Mouse (Mus musculus): Measurements from ENCODE around the gene Mad2l2. TPM values are rescaled to one million over a fixed set of nuclear protein-coding genes. Genes with fewer than 3 reads are reported as not detected.

Mad2l2 gene
- polyA plus RNA-seq (2012; fragmentation: generic; extraction: Trizol), result 10 to 100 TPM; 29.3 to 46.0 TPM

DNA sequence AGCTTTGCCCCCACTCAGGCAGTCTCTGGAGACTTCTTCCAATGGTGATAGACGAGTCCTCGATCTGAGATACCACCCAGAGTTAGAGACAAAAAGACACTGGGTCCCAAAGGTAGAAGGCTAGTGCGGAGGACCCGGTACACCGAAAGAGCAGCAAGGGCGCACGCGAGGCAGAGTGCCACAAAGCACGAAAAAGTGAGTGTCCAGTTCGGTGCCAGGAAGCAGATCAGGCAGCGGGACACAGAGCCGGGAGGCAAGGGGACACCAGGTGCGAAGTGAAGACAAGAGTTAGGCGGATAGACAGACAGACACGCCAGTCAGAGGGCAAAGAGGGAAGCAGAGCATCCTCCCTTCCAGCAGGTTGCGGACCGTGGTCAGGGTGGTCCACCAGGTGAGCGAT lies at the start of gene Mad2l2:
Gene Mad2l2, plus strand, starts transcription at position 252 of the 400 bp plus-strand sequence.

GRCm38 (mm10) chr4:148087907-148088527 lies 42.2 kb upstream of the Mad2l2 start, which contains the start of gene Agtrap:
Agtrap (minus strand) TSS chr4:148088031.

DNA sequence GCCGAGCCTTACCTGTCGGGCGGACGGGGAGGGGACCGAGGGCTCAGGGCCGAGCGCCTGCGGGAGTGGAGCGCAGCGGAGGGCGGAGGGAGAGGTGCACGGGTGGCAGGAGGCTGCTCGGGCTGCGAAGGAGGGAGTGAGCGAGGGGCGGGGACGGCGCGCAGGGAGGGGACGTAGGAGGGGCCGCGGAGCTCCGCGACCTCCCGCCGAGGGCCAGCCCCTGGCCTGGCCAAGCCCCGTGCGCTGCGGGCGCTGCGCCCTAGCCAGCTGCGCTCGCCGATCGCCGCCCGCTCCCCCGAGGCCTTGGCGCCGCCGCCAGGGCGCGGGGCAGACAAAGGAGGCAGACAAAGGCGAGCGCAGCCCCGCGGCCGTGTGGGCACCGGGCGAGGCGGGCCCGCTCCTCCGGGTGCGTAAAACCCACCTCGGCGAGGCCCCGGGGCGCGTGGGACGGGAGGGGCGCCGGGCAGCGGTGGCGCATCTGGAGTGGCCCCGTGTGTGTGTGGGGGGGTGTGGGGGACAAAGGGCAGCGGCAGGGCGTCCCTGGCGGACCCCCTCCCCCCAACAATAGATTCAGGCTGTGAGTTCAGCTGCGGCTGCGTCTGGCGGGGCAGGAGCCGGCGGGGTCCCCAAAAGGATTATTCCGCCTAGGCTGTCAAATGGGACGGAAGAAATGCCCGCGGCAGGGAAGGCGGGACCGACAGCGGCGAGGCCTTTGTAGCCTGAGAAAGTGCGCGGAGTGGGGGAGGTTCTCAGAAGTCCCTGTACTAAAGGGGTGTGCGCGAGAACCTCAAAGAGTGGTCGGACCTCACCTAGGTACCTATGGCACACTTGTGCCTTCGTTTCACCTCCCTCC lies 603 bp downstream of the Mad2l2 start, which contains the start of gene Draxin:
Gene Draxin, minus strand, starts transcription at position 138 of the 853 bp plus-strand sequence.

GRCm38 (mm10) chr4:148151267-148152168 lies 21.3 kb downstream of the Mad2l2 start, which contains the start of gene Fbxo6:
Fbxo6 (minus strand) TSS chr4:148152140.

DNA sequence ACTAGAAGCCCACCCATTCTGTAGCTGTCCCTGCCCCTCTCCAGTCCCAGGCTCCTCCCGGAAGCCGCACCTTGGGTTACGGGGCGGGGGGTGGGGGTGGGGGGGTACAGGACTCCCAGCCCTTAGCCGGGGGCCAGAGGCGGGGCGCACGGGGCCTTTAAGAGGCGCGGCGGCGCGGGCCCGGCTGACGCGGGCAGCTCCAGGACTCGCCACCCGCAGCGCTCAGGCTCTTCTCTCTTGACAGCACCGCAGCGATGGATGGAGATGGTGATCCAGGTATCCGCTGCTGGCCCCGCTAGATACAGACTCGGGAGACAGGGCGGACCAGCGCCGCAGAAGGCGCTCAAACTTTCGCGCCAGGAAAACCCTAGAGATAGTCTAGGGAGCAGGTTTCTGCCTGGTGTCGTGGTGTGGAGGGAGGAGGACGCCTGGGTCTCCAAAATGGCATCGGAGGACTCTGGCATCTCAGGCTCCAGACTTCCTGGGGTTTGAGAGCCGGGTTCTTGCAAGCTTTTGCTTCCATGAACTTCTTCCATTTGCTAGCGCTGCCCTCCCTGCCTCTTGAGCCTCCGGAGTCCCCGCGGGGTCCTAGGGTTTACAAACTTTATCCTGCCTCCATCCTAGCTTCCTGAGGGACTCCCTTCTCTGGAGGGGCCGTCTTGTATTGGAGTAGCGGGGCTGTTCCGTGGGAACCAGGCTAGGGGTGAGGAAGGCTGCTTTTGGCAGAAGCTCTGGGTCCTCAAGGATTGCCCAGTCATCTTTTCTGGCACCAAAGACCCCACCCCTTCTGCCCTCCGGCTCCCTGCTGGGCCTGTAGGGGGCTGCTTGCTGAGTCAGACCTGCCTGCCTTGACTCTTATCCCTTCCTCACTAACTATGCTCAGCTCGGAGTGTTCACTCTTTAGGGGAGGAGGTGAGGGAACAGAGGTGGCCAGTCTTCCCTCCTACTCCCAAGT lies 30.5 kb downstream of the Mad2l2 start, which contains the start of the genes Fbxo44 and Fbxo2:
Gene Fbxo44, minus strand, starts transcription at position 47 of the 955 bp plus-strand sequence.
Gene Fbxo2, plus strand, starts transcription at position 186 of the 955 bp plus-strand sequence.

Other genes starting within 250 kb of the Mad2l2 start
- 10 to 100 TPM; 21.7 to 28.1 TPM for gene Mfn2, start 225.7 kb upstream of the Mad2l2 start, polyA plus RNA-seq (2012; fragmentation: generic; extraction: Trizol)
- 10 to 100 TPM; 25.9 to 69.0 TPM for gene Plod1, start 193.6 kb upstream of the Mad2l2 start, polyA plus RNA-seq (2012; fragmentation: generic; extraction: Trizol)
- 10 to 100 TPM; 15.3 to 43.6 TPM for gene 2510039O18Rik, start 189.5 kb upstream of the Mad2l2 start, polyA plus RNA-seq (2012; fragmentation: generic; extraction: Trizol)
- not detected for gene Nppb, start 144.6 kb upstream of the Mad2l2 start, polyA plus RNA-seq (2012; fragmentation: generic; extraction: Trizol)
- not detected for gene Nppa, start 129.7 kb upstream of the Mad2l2 start, polyA plus RNA-seq (2012; fragmentation: generic; extraction: Trizol)
- 1 to 10 TPM; 1.5 to 7.3 TPM for gene Clcn6, start 91.6 kb upstream of the Mad2l2 start, polyA plus RNA-seq (2012; fragmentation: generic; extraction: Trizol)
- gene Mthfr, start 91.3 kb upstream of the Mad2l2 start, polyA plus RNA-seq (2012; fragmentation: generic; extraction: Trizol), result 10 to 100 TPM in 1 of 2 experiments, 1 to 10 TPM in 1; 4.5 to 16.9 TPM
- 10 to 100 TPM; 17.7 TPM for gene Agtrap, start 42.4 kb upstream of the Mad2l2 start, polyA plus RNA-seq (2012; fragmentation: generic; extraction: Trizol)
- gene Draxin, start 314 bp downstream of the Mad2l2 start, polyA plus RNA-seq (2012; fragmentation: generic; extraction: Trizol), result under 1 TPM; under 0.01 to 0.14 TPM
- 10 to 100 TPM; 66.2 to 95.0 TPM for gene Fbxo6, start 21.8 kb downstream of the Mad2l2 start, polyA plus RNA-seq (2012; fragmentation: generic; extraction: Trizol)
- gene Fbxo44, start 30.1 kb downstream of the Mad2l2 start, polyA plus RNA-seq (2012; fragmentation: generic; extraction: Trizol), result 1 to 10 TPM in 1 of 2 experiments, under 1 TPM in 1; 0.50 to 2.3 TPM
- gene Fbxo2, start 30.2 kb downstream of the Mad2l2 start, polyA plus RNA-seq (2012; fragmentation: generic; extraction: Trizol), result 1 to 10 TPM; 1.2 to 2.9 TPM
- under 1 TPM in 1 of 2 experiments, not detected in 1; under 0.01 TPM for gene Disp3, start 157.6 kb downstream of the Mad2l2 start, polyA plus RNA-seq (2012; fragmentation: generic; extraction: Trizol)

Data from C3H10T1/2 (cell line).